Mouse (Mus musculus) thymus, postnatal 25 days (tissue): ENCODE results near the gene Rbm25.

Source experiments
- DNase-seq: peaks from one replicate; pipeline ENCODE4 v3.0.0; 2022

Rbm25 gene

GRCm38 (mm10) chr12:83651414-83651813 is 20.4 kb downstream of the Rbm25 start:
- DNase-seq = no peak

DNA sequence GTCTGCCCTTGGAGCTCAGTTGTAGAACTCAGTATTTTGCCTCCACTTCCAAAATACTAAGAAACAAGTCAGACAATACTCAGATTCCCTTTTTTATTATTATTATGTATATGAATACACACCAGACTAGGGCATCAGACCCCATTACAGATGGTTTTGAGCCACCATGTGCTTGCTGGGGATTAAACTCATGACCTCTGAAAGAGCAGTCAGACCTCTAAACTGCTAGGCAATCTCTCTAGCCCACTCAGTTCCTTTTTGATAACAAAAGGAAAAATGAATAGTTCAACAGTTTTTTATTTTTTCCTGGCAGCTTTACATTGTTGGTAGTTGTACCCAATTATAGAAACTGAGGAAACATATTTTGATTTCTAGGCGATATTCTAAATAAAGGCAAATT is 54.4 kb downstream of the Rbm25 start:
- DNase-seq = no peak

- DNase-seq = no peak
Observed at GRCm38 (mm10) chr12:83686575-83687350, 55.7 kb downstream of the Rbm25 start.

DNA sequence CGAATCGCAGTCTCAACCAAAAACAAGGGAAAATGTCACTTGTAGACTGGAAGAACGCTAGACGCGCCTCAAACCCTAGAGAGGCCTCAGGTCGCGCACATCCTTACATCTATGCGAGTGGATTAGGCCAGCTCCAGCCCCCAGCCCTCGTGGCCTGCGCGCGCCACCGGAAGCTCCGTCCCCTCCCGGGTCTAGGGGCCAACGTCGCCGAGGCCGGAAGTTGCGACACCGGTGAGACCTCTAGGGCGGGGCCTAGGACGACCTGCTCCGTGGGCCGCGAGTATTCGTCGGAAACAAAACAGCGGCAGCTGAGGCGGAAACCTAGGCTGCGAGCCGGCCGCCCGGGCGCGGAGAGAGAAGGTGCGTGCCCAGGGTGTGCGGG is 56.9 kb downstream of the Rbm25 start, which contains the start of gene Psen1:
TSS of gene Psen1 (plus strand) at position 219 of the 382 bp plus-strand sequence.
- peak; percentile 92 for DNase-seq

- DNase-seq = peak; percentile 60
Observed at GRCm38 (mm10) chr12:83688316-83689086, 57.5 kb downstream of the Rbm25 start.

DNA sequence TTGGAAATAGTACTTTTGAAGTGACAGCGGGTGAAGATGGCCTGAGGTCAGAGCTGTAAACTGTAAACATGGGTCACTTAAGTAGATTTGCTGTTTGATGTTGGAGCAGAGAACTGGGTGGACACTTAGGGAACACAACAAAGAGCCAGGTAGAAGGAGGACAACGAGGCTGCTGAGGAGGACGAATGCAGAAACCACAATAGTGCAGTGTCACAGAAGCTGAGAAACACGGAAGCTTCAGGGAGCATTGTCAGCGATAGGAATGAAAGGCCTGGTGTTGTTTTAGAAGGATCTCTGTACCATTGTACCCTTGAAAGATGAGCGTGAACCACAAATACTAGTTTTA is 58.0 kb downstream of the Rbm25 start:
- DNase-seq = peak; percentile 22

GRCm38 (mm10) chr12:83694011-83694410 is 63.0 kb downstream of the Rbm25 start:
- no peak for DNase-seq

- no peak for DNase-seq
Observed at GRCm38 (mm10) chr12:83694669-83695068, 63.6 kb downstream of the Rbm25 start.

DNA sequence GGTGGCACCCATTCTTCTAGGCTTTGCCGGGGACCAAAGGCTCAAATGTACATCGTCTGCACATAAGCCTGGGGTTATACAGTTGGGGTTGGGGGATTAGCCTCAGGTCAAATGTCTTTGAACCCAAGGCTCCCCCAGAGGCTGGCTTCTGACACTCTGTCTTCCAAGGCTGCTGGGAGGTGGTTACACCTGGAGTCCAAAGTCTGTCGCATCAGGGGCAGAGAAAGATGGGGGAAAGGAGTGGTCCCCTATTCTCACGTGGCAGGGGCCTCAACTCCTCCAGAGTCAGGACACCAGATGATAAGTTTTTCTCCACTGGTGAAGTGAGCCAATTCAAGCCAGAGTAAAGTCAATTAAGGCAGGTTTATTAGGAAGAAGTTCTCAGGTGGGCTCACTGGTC is 67.6 kb downstream of the Rbm25 start:
- DNase-seq = no peak

DNA sequence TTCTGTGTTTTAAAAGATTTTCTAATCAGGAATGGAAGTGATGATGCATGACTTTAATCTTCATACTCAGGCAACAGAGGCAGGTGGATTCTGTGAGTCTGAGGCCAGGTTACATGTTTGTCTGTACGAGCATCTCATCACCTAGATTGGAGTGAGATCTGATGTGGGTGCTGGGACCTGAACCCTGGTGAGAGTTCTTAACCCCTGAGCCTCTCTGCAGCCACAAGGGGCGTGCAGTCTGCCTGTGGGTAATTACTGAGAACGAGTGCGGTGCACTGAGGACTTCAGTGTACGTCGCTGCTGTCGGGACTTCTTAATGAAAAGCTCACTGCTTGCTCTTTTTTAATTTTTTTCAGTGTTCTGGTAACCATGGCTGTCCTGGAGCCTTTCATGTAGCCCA is 70.6 kb downstream of the Rbm25 start:
- no peak for DNase-seq

DNA sequence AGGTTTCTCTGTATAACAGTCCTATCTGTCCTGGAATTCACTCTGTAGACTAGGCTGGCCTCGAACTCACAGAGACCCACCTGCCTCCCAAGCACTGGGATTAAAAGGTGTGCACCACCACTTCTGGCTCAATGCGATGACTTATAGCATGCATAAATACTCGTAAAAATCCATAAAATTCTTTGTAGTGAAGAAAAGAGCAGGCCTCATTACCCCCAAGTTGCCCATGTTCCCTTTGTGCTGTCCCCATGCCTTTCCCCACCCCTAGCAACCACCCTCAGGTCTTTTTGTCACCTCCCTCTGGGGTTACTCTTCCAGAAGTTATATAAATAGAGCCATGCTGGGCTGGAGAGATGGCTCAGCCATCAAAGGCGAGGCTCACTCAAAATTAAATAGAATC is 71.8 kb downstream of the Rbm25 start:
- no peak for DNase-seq

DNA sequence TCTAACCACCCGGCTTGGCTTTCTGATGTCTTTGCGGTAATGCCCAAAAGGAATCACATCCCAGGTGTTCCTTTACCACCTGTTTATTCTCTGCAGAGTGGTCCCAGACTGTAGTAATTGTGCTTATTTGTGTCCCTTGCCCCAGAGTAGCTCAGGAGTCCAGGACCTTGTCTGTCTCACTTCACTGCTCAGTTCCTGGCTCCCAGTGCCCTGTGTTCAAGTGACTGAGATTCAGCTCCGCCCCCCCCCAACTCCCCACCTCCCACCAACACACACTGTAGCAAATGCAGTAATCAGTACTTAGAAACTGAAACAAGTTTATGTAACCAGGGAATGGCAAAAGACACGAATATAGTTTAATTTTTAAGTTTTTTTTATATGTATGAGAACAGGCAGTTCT is 75.9 kb downstream of the Rbm25 start:
- no peak for DNase-seq

DNA sequence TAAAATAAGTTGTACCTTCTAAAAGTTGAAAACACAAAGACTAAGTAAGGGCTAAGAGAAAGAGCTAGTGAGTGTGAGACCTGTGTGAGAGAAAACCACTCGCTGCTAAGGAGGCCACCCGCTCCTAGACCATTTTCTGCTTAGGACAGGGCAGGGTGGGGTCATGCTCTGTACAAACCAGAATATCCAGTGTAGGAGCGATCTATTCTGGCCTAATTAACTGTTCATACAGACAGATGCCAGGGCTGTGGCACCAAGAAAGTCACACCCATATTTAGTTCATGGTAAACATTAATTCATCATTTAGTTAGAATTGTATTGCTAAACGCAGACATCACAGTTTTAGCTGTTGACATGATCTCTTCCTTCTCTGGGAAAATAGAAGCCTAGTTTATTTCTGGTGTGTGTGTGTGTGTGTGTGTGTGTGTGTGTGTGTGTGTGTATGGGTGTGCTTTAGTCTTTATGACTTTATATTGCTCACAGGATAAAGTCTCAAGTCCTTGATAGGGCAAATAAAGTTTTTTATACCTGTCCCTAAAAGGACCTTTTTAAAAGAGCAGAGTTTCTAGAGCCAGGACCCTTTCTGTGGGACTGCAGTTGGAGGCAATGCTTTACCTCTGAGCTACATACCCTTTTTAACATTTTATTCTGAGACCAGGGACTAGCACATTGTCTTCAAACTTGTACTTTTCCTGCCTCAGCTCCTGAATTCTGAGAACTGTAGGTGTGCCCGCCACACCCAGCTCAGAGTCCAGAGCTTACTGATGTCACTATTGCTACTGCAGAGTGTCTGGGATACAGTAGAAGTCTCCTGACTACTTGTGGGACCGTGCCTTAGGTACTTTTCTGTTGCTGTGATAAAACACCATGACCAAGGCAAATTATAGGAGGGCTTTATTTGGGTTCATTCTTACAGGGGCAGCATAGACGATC is 77.4 kb downstream of the Rbm25 start:
- DNase-seq = no peak

GRCm38 (mm10) chr12:83709934-83710333 is 78.9 kb downstream of the Rbm25 start:
- no peak for DNase-seq

DNA sequence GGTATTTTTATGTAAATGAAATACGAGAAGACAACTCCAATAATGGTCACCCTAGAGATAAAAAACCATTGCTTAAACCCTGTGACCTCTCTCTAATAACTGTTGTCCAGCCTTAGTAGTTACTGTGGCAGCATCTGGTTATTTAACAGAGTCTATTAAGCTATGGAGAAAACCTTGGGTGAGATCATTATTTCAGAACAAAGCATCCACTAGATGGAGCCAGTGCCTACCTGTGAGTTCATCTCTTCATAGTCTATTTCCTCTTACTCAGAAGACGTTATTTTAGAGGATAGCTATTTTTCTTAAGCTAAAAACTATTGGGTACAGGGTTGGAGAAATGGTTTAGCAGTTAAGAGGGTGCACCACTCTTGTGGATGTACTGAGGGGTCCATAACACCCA is 82.7 kb downstream of the Rbm25 start:
- peak; percentile 16 for DNase-seq

DNA sequence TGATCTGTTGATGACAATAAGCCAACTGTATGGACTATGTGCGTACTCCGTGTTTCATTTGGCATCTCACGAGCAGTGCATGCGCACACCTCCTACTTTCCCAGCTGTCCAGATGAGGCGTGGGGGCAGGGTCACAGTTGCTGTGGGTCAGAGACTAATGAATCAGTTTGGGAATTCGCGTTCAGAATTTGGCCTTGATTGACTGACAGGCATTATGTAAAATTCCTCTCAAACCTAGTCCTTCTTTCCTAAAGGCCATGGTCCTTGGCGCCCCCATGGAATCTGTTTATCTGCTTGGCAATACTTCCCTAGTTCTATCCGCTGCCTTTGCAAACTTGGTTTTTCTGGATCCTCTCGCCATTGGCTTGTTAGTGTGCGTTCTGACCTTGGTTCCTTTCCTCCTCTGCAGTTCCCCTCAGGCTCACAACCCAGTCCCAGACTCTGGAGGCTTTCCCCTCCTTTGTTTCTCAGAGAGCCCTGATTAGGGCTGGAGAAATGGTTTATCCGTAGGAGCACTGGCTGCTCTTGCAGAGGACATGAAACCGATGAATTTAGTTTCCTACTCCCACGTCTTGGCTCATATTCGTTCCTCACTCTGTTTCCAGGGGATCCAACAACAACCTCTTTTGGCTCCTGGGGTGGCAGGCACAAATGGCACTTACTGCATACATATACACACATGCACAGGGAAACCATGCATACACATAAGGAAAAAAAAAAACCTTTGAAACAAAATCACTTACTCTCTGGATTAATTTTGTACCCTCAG is 85.6 kb downstream of the Rbm25 start:
- no peak for DNase-seq

GRCm38 (mm10) chr12:83719431-83719830 is 88.4 kb downstream of the Rbm25 start:
- DNase-seq = no peak

DNA sequence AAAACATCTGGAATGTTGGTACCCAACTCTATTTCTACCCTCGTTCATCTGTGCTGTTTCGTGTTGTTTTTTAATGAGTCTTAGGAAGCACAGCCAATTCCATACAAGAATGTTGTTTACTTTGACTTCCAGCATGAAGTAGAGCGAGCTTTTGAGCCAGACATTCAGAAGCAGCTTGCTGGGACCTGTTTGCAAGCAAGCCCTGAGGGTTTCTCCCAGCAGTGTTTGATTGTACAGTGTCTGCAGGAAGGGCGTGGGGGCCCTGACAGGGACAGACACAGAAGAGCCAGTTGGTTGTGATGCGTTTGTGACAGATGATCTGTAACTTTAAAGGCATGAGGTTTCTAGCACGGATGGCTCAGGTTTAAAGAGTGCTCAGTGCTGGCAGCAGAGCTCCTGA is 90.2 kb downstream of the Rbm25 start:
- no peak for DNase-seq

GRCm38 (mm10) chr12:83723037-83723436 is 92.0 kb downstream of the Rbm25 start:
- no peak for DNase-seq

GRCm38 (mm10) chr12:83726510-83727308 is 95.7 kb downstream of the Rbm25 start:
- no peak for DNase-seq

GRCm38 (mm10) chr12:83732225-83732624 is 101.2 kb downstream of the Rbm25 start:
- DNase-seq = no peak
